Comparison of ENCODE assay signal across 9 mouse cellular contexts in genomic region chr11:113046200-113047051, GRCm38 (mm10).
DNase-seq lines count a peak whose midpoint lies in the region; ATAC-seq and TF ChIP-seq lines count a peak whose summit lies in the region.
"Had no signal": no experiment of that assay in that cellular context is flagged by ENCODE, and none has a peak within 500 bp of the region (broad histone marks: within the 10 kb centered on the region; RNA-seq: fewer than 3 reads in every experiment).

No protein-coding gene starts in this region.

- peak; percentile 83 for DNase-seq in lung, embryonic 14.5 days
- no peak for DNase-seq in lung, adult 2 months
- DNase-seq in forebrain, embryonic 11.5 days (ENCODE audit: low spot score) = peak; percentile 85
- DNase-seq in kidney, adult 11 months = peak; percentile 26
- DNase-seq in left cerebral cortex, postnatal 10 days (ENCODE audit: extremely low spot score in 1 of 2, low spot score in 2 of 2) = peak; percentile 62 to 70
- no peak for DNase-seq in spleen, adult 18-20 months
- no peak for DNase-seq in thymus, postnatal 36 days

- no peaks in the 10 kb centered on the region for H3K9me3 ChIP-seq in lung, embryonic 14.5 days (ENCODE audit: low read depth, low read length)
- no peaks in the 10 kb centered on the region for H3K9me3 ChIP-seq in forebrain, embryonic 11.5 days (ENCODE audit: control insufficient read depth, low read length)
- H3K9me3 ChIP-seq in neural tube, embryonic 12.5 days = no peaks in the 10 kb centered on the region
- H3K9me3 ChIP-seq: heart, embryonic 15.5 days had no signal

- no peaks in the 10 kb centered on the region for H3K27me3 ChIP-seq in lung, embryonic 14.5 days (ENCODE audit: insufficient read depth, low read length)
- no peaks in the 10 kb centered on the region for H3K27me3 ChIP-seq in forebrain, embryonic 11.5 days (ENCODE audit: control insufficient read depth, insufficient read depth, low read length)
- H3K27me3 ChIP-seq in neural tube, embryonic 12.5 days (replicated peaks) = no peaks in the 10 kb centered on the region
- H3K27me3 ChIP-seq: heart, embryonic 15.5 days had no signal

- TF ChIP-seq CTCF in lung, embryonic 14.5 days (IDR thresholded peaks at IDR 0.05; ENCODE audit: low read depth) = no peak
- TF ChIP-seq CTCF in lung, adult 2 months (IDR thresholded peaks at IDR 0.05; ENCODE audit: insufficient read depth, low read length) = no peak

- H3K36me3 ChIP-seq in lung, embryonic 14.5 days (ENCODE audit: insufficient read depth) = no peaks in the 10 kb centered on the region
- H3K36me3 ChIP-seq in forebrain, embryonic 11.5 days (ENCODE audit: control insufficient read depth, insufficient read depth, low read length) = no peaks in the 10 kb centered on the region
- H3K36me3 ChIP-seq in neural tube, embryonic 12.5 days = 0 out of 2 replicates have a peak, but pooled peaks cover 3% of the 10 kb centered on the region
- H3K36me3 ChIP-seq: heart, embryonic 15.5 days had no signal

- H3K27ac ChIP-seq in lung, embryonic 14.5 days (ENCODE audit: low read depth) = 0 out of 2 replicates have a peak overlapping the region, but pooled peaks have one; percentile 31
- peak overlapping the region; percentile 31; the same call in 1 of the 2 replicates for H3K27ac ChIP-seq in forebrain, embryonic 11.5 days (ENCODE audit: low read depth, low read length)
- peak overlapping the region; percentile 39; the same call in 1 of the 2 replicates for H3K27ac ChIP-seq in neural tube, embryonic 12.5 days
- H3K27ac ChIP-seq: heart, embryonic 15.5 days had no signal

- no peak overlapping the region for H3K4me3 ChIP-seq in lung, embryonic 14.5 days (ENCODE audit: low read depth, low read length)
- no peak overlapping the region for H3K4me3 ChIP-seq in lung, adult 2 months (replicated peaks; ENCODE audit: extremely low read depth, low read depth, low read length)
- H3K4me3 ChIP-seq in forebrain, embryonic 11.5 days (ENCODE audit: low read depth, low read length) = no peak overlapping the region
- H3K4me3 ChIP-seq in neural tube, embryonic 12.5 days = no peak overlapping the region
- H3K4me3 ChIP-seq: heart, embryonic 15.5 days had no signal

- H3K4me2 ChIP-seq in lung, embryonic 14.5 days = peak overlapping the region; percentile 16; the same call in 1 of the 2 replicates
- H3K4me2 ChIP-seq in forebrain, embryonic 11.5 days (ENCODE audit: low read depth, low read length, severe bottlenecking) = peak overlapping the region; percentile 28; the same call in 1 of the 2 replicates
- peak overlapping the region; percentile 43 for H3K4me2 ChIP-seq in neural tube, embryonic 12.5 days (replicated peaks)
- H3K4me2 ChIP-seq: heart, embryonic 15.5 days had no signal

- H3K9ac ChIP-seq in lung, embryonic 14.5 days = no peak overlapping the region
- H3K9ac ChIP-seq in forebrain, embryonic 11.5 days (ENCODE audit: low read length) = no peak overlapping the region
- H3K9ac ChIP-seq in neural tube, embryonic 12.5 days = no peak overlapping the region; the same call in 1 of the 2 replicates
- H3K9ac ChIP-seq: heart, embryonic 15.5 days had no signal

- peak; percentile 39; the same call in 1 of the 2 replicates for ATAC-seq in lung, embryonic 14.5 days (ENCODE audit: insufficient read depth)
- peak; percentile 86 for ATAC-seq in forebrain, embryonic 11.5 days (replicated peaks; ENCODE audit: low FRiP score)
- peak; percentile 91 for ATAC-seq in neural tube, embryonic 12.5 days (ENCODE audit: low FRiP score, low read depth)

- intact Hi-C loops in left cerebral cortex, postnatal 10 days (cut with DNase I) = no loop called here

- no peak for TF ChIP-seq POLR2A in lung, adult 2 months (IDR thresholded peaks at IDR 0.05; ENCODE audit: borderline replicate concordance, extremely low read depth, low read depth, low read length)

- 39% methylated on average over 20 of the region's 20 CpGs for WGBS in lung, embryonic 14.5 days
- 57% methylated on average over 20 of the region's 20 CpGs for WGBS in lung, adult 2 months
- WGBS in forebrain, embryonic 11.5 days = 26% methylated on average over 20 of the region's 20 CpGs
- WGBS in neural tube, embryonic 12.5 days = 25% methylated on average over 20 of the region's 20 CpGs

- H3K4me1 ChIP-seq in lung, embryonic 14.5 days (ENCODE audit: insufficient read depth) = peaks cover 14% of the 10 kb centered on the region
- H3K4me1 ChIP-seq in lung, adult 2 months (ENCODE audit: control insufficient read depth, insufficient read depth, low read length) = peaks cover 5% of the 10 kb centered on the region
- peaks cover 13% of the 10 kb centered on the region for H3K4me1 ChIP-seq in forebrain, embryonic 11.5 days (replicated peaks; ENCODE audit: control insufficient read depth, insufficient read depth, low read length)
- H3K4me1 ChIP-seq in neural tube, embryonic 12.5 days = peaks cover 28% of the 10 kb centered on the region

Comparison
In these comparisons a context has a peak if more than half of its experiments do, and no peak if none do; other contexts are left out.
1. DNase-seq: peak in lung, embryonic 14.5 days (single experiment), forebrain, embryonic 11.5 days (single experiment), kidney, adult 11 months (single experiment) and left cerebral cortex, postnatal 10 days (2 of 2); none in lung, adult 2 months (single experiment), spleen, adult 18-20 months (0 of 2) and thymus, postnatal 36 days (0 of 2).
2. ATAC-seq: peak in every context shown above with its lines; median percentile 91 in neural tube, embryonic 12.5 days; 86 in forebrain, embryonic 11.5 days; 39 in lung, embryonic 14.5 days.
3. Peak in every context shown above with its lines, with median percentiles within 50 percentile points of each other: H3K27ac ChIP-seq and H3K4me2 ChIP-seq.